Mouse (Mus musculus): ENCODE measurements around the gene Adcy2. TPM values are rescaled to one million over a fixed set of nuclear protein-coding genes. Genes with fewer than 3 reads are reported as not detected.

Adcy2 gene
- total RNA-seq, 2 experiments from 2014 or later: 2.0 to 3.7 TPM

DNA sequence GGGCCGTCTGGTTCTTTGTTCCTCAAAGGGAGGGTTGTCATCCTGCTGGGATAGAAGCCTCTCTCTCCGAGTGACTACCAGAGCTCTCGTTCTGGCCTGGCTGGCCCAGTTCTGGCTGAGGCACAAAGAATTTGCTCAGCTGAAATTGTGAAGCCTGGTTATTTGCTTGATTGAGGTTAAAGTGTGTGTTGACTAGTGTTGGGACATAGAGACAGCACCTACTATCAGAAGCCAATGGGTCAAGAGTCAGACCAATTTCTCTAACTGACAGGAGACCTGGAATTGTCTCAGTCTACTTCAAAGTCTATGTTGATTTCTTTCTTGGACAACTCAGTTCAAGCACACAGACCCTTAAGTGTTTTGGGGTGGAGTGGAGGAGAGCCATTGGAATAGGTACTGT lies 372.3 kb downstream of the Adcy2 start:
- DNase-seq: no peak

DNA sequence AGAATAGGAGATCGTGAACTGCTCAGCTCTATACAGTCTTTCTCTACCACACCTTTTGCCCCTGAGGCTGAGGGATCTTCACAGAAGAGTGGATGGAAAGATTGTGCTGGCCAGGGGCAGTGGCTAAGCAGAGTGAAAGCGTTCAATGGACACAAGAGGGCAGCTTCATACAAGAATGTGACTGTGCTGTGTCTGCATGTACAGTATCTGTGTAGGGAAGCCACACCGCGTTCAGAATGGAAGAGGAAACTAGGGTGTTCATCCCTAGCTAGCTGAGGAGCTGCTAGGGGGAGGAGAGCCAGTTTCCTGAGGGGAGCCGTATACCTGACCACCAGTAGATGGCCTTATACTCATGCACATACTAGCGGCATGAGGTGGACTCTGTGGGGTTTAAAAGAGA lies 376.5 kb downstream of the Adcy2 start:
- no peak for DNase-seq

DNA sequence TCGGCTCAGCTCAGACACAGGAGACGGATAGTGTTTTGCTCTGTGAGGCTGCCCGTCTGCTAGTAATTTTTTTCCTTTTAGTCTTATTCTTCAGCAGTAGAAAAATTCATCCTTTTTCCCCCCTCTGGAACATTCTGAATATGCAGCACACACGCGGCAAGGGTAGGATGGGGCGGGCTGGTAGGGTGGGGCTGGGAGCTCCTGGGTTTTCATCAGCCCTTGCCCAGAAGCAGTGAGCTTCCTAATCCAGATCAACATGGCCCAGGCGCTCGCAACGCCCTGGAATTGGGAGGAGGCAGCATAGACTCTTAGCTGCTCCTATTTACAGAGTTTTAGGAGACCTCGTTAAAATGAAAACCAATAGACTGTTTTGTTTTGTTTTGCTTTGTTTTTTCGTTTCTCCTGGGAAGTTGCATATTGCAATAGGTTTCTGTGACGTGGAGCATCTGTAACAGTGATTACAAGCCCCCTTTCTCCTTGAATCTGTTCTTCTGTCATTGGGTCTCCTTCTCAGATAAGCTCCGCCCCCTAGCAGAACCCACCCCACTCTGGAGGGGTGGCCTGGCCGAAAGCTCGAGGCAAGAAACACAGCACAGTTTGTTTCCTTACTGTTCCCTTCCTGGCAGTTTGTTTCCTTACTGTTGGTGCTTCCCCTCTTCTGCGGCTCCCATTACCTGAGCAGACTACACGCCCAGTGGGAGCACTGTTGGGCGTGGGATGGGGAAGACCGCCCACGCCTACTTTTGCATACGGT lies 391.5 kb downstream of the Adcy2 start:
- DNase-seq: no peak

DNA sequence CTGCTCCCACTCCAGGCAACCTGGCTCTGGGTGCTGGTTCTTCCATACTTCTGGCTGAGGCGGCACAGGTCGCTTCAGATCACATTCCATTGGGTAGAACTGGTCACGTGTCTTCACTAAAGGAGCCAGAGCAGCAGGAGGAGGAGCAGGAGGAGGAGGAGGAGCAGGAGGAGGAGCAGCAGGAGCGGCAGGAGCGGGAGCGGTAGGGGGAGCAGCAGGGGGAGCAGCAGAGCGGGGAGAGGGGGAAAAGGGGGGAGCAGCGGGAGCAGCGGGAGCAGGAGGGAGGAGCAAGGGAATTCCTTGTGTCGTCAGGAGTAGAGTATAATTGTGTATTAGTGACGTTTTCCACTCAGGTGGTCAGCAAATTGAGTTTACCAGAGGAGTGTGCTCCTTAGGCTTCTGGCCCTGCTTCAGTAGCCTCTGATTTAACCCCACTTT lies 393.6 kb downstream of the Adcy2 start:
- peak; percentile 53 for DNase-seq

DNA sequence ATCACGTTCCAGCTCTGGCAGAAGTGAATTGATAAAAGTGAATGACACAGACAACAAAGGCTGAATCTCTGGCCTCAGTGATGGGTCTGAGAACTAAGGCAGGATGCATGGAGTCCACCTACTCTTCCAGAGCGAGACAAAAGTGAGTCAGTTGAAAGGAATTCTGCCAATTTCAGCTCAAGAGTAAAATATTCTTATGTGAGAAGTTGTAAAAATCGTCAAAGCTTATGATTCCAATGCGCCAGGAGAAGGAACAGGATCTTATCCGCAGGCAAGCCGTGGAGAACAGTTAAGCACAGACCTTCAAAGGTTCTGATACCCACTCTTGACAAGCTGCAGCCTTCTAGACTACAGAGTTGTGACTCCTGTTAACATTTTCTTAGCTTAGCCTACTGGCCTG lies 396.3 kb downstream of the Adcy2 start:
- no peak for DNase-seq

DNA sequence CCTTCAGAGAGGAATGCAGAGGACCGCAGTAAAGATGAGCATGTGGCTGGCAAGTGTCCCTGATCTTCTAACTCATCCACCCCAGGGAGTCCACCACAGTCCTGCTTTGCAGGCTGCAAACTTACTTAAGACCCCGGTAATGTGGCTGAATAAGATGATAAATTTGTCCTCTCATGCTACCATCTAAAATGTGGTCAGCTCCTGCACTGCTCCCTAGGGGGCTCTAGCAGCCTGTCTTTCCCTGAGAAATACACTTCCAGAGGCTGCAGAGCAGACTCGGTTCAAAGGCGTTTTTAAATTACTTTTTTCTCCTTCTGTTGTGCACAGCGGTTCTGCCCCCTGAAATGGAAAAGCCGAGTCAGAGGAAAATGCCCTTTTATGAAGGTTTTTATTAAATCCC lies 398.2 kb downstream of the Adcy2 start:
- peak; percentile 49 for DNase-seq

DNA sequence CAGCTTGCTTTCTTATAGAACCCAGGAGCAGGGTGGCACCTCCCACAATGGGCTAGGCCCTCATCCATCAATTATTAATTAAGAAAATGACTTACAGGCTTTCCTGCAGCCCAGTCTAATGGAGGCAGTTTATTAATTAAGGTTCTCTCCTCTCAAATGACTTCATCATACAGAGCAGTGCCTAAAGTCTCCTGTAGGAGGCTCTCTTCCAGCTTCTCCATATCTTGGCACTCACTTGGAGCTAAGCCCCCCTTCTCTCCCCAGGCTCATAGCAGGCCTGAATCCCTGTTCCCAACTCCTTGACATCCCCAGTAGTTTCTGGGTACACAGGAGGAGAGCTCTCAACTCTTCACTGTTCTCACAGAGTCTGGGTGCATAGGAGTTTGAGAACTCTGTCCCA lies 400.4 kb downstream of the Adcy2 start:
- DNase-seq: no peak

DNA sequence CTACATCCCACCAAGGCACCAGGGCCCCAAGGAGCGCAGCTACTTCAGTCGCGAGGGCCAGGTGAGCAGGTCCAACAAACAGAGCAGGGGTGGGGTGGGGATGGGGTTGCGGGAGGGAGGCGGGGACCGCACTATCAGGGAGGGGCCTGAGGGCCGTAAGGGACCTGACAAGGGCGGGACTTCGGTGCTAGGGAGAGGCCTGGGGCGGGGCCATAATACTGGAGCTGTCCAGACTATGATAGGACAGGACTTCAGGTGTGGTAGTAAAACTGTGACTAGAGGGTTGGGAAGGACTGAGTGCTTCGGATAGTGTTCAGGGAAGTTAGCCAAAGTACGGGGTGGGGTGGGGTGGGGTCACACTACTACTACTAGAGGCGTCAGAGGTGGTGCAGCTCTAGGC lies 401.7 kb downstream of the Adcy2 start:
- DNase-seq: no peak

DNA sequence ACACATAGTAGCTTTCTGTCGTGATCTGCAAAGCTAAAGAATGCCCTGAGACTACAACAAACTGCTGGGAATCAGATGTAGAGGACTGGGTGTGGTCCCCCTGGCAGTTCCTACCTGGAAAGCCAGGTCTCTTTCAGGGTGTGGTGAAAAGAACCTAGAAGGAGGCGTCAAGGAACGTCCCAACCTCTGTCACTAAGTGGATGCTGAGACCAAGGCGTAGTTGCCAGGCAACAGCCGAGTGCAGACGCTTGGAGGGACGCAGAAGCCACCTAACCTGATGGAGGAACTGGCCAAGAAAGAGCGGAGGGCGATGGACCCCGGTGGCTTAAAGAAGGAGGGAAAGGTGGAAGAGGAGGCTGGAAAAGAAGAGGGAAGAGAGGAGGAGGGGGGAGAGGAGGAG lies 402.1 kb downstream of the Adcy2 start, which contains the start of gene 1700001L19Rik:
1700001L19Rik (plus strand) TSS at position 223 of the 400 bp plus-strand sequence.
- DNase-seq: no peak

DNA sequence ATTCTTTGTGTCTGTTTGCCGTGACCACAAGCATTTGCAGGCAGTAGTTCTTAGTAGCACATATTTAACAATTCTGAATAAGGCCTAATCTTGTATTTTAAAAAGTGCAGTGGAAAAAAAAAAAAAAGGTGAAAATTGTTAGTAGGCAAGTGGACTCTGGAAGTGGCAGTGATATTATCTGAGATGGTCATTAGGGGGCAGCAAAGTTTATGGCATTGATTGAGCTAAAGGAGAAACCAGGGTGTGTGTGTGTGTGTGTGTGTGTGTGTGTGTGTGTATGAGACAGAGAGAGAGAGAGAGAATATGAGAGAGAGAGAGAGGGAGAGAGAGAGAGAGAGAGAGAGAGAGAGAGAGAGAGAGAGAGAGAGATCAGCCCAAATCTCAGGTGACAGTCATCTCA lies 405.5 kb downstream of the Adcy2 start:
- DNase-seq: no peak

DNA sequence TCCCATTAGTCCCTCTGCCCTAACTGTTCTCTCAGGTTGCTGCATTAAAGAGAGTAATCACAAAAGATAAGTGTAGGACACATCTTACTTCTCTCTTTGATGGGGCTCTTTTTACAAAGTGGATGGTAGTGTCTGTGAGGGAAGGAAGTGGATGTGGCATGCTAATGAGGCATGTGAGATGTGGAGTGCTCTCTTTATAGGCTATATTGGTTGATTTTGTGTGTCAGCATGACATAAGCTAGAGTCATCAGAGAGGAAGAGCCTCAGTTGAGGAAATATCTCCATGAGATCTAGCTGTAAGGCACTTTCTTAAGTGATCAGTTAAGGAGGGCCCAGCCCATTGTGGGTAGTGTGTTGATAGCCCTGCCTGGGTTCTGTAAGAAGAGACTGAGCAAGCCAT lies 411.0 kb downstream of the Adcy2 start:
- DNase-seq: no peak

DNA sequence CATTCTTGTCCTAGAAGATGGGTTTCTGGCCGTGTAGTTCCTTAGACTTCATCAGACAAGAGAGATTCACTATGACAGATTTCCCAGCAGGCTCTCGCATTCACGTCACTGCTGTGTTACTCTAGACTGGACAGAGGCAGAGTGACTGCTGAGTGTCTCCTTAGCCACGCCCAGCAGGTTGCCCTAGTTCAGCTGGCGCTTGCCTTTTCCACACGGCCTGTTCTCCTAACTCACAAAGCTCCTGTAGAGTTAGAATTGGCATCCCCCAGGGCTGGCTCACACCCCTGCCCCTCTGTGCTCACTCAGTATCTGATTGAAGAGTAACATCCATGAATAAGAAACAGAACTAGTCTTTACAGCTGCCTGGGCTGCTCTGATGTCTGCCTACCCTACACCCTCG lies 413.9 kb downstream of the Adcy2 start:
- no peak for DNase-seq

DNA sequence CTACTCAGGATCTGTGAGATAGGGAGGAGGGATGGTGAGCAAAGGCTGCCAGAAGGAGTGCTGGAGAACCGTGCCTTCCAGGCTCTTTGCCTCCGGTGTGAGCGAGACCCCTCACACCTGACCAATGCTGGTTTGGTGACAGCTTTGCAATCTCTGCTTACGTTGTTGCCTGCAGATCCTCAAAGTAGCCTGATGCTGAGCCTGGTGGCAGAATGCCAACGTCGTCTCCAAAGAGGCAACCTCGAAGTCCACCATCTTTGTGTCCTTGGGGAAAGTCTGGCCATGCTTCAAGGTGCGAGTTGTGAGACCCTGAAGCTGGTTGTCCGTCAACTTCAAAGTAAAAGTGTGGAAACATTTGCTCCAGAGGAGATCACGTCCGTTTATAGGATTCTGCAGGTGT lies 415.4 kb downstream of the Adcy2 start:
- no peak for DNase-seq

DNA sequence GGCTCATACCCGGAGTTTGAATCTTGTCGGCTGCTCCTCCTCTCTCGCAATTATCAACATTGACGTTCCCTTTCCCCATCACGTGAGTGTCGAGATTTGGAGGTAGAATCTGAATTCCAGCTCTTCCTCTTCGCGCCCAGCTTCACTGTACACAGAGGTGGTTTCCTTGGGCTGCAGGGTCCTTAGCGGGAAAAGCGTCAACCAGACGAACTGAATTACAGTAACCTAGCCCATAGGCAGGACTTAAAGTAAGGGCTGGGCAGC lies 416.9 kb downstream of the Adcy2 start:
- no peak for DNase-seq

DNA sequence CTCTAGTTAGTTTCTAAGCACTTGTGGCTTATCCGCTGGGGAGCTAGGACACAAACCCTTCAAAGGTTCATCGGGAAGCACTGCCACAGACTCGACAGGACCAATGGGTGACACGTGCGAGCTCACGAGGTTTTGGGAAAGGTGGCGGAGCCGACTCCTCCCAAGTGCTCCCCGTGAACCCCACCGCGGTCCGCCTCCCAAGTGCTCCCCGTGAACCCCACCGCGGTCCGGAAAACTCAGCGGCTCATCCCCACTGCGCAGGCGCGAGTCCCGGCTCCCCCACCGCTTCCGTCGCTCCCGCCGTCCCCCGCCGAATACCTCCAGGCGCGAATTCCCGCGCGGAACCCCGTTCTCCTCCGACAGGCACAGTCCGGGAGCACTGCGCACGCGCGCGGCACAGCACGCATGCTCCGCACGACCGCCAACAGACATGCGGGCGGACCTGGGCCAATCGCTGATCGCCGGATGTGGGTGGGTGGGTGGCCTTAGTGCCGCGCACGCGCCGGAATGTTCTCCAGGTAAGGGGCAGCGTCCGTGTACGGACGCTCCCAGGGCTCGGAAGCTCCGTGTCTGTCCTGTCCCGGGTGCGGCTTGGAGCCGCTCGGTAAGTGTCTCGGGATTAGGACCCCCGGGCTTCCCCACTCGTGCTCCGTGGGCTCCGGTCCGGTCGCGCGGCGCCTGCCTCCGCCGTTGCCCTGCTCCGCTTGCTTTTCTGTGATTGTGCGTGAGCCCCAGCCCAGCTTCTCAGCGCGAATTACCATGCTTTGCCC lies 417.4 kb downstream of the Adcy2 start, which contains the start of the genes Mtrr and Fastkd3:
Mtrr (minus strand) TSS at position 403 of the 770 bp plus-strand sequence.
Fastkd3 (plus strand) TSS at position 488 of the 770 bp plus-strand sequence.
- DNase-seq: peak; percentile 99

DNA sequence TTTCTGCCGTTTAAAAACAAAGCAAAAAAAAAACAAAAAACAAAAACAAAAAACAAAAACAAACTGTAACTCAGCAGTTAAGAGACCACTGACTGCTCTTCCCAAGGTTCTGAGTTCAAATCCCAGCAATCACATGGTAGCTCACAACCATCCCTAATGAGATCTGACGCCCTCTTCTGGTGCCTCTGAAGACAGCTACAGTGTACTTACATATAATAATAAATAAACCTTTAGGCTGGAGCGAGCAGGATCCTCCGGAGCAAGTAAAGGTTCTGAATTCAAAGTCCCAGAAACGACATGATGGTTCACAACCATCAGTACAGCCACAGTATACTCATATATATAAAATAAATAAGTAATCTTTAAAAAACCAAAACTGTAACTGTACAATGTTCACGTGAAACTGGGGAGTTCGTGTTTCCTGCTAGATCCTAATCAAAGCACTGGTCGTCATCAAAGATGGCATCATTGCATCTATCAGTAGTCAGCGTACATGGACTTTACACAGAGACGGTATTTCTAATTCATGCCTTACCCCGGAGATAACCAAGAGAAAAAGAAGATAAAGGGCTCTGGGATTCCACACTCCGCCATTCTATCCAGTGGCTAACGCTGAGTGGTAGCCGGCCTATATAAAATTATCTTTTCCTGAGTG lies 418.1 kb downstream of the Adcy2 start:
- no peak for DNase-seq

DNA sequence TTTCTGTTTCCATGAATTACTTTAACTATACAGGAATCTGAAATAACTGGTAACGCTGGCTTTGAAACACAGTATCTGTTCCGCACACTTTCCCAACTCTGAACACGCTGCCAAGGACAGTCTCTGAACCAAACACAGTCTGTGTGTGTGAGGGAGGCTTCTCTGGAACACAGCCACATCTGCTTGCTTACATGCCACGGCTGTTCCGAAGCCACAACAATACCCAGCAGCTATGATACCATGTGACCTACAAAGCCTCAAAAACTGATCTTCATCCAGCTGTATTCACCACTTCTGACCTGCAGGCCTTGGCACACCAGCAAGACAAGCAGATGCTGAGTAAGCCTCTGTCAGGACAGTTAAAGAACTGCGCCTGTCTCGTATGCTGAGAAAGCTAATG lies 421.4 kb downstream of the Adcy2 start:
- peak; percentile 67 for DNase-seq

DNA sequence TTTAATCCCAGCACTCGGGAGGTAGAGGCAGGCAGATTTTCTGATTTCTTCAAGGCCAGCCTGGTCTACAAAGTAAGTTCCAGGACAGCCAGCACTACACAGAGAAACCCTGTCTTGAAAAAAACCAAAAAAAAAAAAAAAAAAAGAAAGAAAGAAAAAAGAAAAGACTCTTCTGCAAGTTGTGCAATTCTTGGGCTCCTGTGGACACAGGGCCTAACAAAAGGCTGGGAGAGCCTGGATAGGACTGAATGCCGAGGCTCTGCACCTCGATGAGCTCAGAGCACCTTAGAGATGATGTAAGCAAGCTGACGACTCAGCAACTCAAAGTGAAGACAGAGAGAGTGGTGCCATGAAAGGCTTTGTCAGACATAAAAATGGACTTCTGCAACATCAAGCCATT lies 424.9 kb downstream of the Adcy2 start:
- DNase-seq: no peak

DNA sequence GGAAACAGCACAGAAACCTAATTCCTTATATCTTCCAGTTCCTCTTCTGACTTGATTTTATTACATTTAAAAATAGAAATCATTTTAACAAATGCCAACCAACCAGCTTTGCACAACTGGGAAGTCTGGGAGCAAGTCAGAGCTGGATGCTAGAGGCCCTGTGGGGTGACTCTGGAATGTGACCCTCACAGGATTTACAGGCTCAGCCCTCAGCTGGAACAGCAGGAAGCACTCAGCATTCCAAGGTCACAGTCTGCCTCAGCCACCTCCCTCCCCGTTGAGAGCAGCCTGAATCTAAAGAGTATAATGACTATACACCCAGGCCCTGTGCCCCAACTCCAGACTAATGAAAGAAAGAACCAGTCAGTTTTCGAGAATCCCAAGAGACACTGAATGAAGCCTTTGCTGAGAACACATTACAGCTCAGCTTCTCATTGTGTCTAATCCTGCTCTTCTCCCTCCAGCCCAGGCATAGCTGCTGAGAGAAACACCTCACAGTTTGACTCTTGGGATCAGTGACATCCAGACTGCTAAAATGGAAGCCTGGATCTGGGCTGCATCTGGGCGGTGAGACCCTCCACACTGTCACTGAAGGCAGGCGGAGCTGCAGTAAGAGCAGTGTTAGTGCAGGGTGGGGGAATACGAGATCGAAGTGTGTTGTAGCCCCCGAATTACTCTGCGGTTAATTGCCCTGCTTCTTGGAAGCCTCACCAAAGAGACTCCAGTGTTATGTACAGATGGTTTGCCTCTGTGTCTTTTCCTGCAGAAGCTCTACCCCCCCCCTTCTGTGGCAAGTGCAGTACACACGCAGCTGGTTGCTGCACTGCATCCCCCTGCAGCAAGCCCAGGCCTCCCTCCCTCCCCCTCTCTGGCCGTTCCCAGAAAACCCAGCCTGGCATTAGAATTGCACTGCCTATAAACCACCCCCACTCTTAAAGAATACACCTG lies 426.1 kb downstream of the Adcy2 start:
- DNase-seq: peak; percentile 50

DNA sequence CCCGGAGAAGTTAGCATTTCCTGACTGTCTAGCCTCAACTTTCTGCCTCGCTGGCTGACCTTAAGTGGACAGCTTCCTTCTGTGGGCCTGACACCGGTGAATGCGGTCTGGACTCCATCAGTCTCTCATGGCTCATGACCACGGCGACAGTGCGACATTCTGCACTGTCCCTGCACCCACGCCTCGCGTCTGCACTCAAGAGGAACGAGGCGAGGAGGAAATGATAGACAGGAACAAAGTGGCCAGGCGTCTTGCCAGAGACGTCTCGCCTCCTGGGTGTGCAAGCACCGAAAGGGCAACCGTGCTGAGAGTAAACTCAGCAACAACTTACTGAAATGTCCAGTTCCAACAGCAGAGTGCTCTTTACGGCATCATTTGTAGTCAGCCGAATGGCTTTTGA lies 427.1 kb downstream of the Adcy2 start:
- no peak for DNase-seq
